Mouse (Mus musculus) CD4-positive naive resting alpha-beta T cell, adult 76 days (primary cell): ENCODE measurements around the gene Zfp809. TPM values are rescaled to one million over a fixed set of nuclear protein-coding genes. Genes with fewer than 3 reads are reported as not detected.

Source experiments
- total RNA-seq: library from RNA; stranded (reverse); gene quantifications from one replicate; pipeline ENCODE4 v1.2.4, GENCODE M21; 2023

The Zfp809 gene
- total RNA-seq: 33.8 TPM

GRCm38 (mm10) chr9:22225581-22226388, at the start of gene Zfp809:
Zfp809 (plus strand) TSS chr9:22225714.

GRCm38 (mm10) chr9:22188025-22188611, 37.4 kb upstream of the Zfp809 start, which contains the start of gene Zfp872:
Zfp872 (plus strand) TSS chr9:22188090.

GRCm38 (mm10) chr9:22259184-22260091, 33.9 kb downstream of the Zfp809 start, which contains the start of gene Zfp599:
Zfp599 (minus strand) TSS chr9:22259895.

Other genes with a start within 250 kb of the Zfp809 start
- gene Rgl3, start 236.3 kb upstream of the Zfp809 start, total RNA-seq: not detected
- not detected for gene Ccdc151, start 223.1 kb upstream of the Zfp809 start, total RNA-seq
- gene Prkcsh, start 222.9 kb upstream of the Zfp809 start, total RNA-seq: 72.4 TPM
- 0.15 TPM for gene Elavl3, start 173.7 kb upstream of the Zfp809 start, total RNA-seq
- not detected for gene Gm49318, start 154.5 kb upstream of the Zfp809 start, total RNA-seq
- 26.8 TPM for gene Zfp653, start 154.3 kb upstream of the Zfp809 start, total RNA-seq
- 29.2 TPM for gene Ecsit, start 140.3 kb upstream of the Zfp809 start, total RNA-seq
- not detected for gene Cnn1, start 126.5 kb upstream of the Zfp809 start, total RNA-seq
- gene Elof1, start 108.5 kb upstream of the Zfp809 start, total RNA-seq: 30.4 TPM
- gene Acp5, start 90.0 kb upstream of the Zfp809 start, total RNA-seq: 167 TPM
- 11.3 TPM for gene Pigyl, start 68.9 kb upstream of the Zfp809 start, total RNA-seq
- not detected for gene Zfp872, start 37.6 kb upstream of the Zfp809 start, total RNA-seq
- 3.0 TPM for gene Zfp599, start 34.2 kb downstream of the Zfp809 start, total RNA-seq
- gene Zfp810, start 81.9 kb downstream of the Zfp809 start, total RNA-seq: 13.1 TPM
- 0.91 TPM for gene Anln, start 163.5 kb downstream of the Zfp809 start, total RNA-seq
- gene 9530077C05Rik, start 185.8 kb downstream of the Zfp809 start, total RNA-seq: 0.53 TPM
- gene Gm17545, start 228.6 kb downstream of the Zfp809 start, total RNA-seq: not detected
- gene Rp9, start 244.0 kb downstream of the Zfp809 start, total RNA-seq: 87.3 TPM